Mouse (Mus musculus): ENCODE measurements around the gene Cer1. TPM values are rescaled to one million over a fixed set of nuclear protein-coding genes. Genes with fewer than 3 reads are reported as not detected.

Gene Cer1
- not detected in 2 replicates for polyA plus RNA-seq (2015; fragmentation: Nextera tagmentation; extraction: Ambion mirVana)

DNA sequence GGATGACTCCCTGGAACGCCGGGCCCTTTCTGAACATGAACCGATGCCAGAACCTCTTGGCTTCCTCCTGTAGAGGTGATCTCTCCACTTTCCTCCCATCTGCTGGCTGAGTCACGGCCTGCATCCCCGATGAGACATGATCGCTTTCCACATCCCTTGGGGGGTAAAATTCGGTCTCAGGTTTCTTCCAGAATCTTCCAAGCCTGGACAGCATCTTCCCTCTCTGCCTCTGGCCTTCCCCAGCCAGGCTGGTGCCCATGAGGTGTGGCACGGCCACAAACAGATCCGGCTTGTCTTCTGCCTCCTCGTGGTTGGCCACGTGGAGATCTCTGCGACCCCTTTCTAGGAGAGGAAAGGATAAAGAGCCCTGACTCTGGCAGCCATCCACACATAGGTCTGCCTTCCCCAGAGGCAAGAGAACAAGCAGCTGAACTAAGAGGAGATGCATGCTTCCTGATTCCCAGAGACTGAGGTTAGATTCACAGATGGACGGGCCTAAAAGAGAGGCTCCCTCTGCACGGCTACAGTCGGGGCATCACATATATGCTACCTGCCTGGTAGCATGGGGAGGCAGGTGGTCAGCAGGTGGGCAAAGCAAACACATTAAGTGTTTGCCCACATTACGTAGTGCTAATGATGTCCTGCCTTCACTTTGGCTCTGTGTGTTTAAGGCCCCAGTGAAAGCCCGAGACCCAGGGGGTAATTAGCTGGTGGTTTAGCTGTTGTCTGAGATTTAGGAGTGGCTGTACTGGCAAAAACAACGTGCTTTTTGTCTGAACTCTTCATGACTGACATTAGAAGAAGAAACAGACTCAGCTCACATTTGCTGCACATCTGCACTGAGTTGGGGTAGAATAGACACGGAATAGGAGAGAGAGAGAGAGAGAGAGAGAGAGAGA, at the start of gene Cer1:
Gene Cer1 (minus strand): TSS at position 513 of the 899 bp plus-strand sequence.
- no peaks in the 10 kb centered on the region for H3K9me3 ChIP-seq (ENCODE audit: low read length)
- H3K36me3 ChIP-seq (ENCODE audit: insufficient read depth, low read length), result no peaks in the 10 kb centered on the region
- H3K27me3 ChIP-seq (replicated peaks; ENCODE audit: insufficient read depth, low read length), result no peaks in the 10 kb centered on the region
- H3K27ac ChIP-seq (ENCODE audit: low read length), result no peak within 1 kb of the TSS
- H3K4me3 ChIP-seq (ENCODE audit: low read depth, low read length), result no peak within 1 kb of the TSS
- H3K4me2 ChIP-seq (replicated peaks; ENCODE audit: low read depth, low read length), result no peak within 1 kb of the TSS
- WGBS, result 59% methylated on average over 18 of the region's 19 CpGs
- ATAC-seq (no peak), DNase-seq (ENCODE audit: low spot score) (no peak)
- no peak for TF ChIP-seq EP300 (IDR thresholded peaks at IDR 0.05)
- no peak for TF ChIP-seq CTCF (IDR thresholded peaks at IDR 0.05)
- H3K4me1 ChIP-seq (ENCODE audit: insufficient read depth, low read depth, low read length), result no peaks in the 10 kb centered on the region
- H3K9ac ChIP-seq (replicated peaks; ENCODE audit: low read depth), result no peak within 1 kb of the TSS

DNA sequence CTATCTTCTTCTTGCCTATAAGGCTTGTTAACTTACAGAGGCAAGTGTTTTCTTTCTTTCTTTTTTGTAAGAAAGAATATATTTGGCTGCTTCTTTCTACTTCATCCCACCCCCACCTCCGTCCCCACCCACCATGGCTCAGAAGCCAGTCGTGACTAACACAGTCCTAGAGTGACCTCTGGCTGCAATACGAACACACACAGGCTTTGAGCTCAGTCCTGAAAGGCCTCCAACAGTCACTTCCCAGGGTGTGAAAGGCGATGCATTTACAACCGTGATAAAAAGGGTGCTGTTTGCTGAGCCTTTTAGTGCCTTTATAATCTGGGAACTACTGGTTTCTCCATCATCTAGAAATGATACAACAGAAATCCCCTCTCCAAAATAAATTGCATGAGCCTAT, 49.4 kb upstream of the Cer1 start:
- Histone ChIP-seq H3K27me3 (replicated peaks; ENCODE audit: insufficient read depth, low read length) (no peaks in the 10 kb centered on the region), H3K36me3 (ENCODE audit: insufficient read depth, low read length) (no peaks in the 10 kb centered on the region), H3K9ac (replicated peaks; ENCODE audit: low read depth) (no peak overlapping the region), H3K4me2 (replicated peaks; ENCODE audit: low read depth, low read length) (peak overlapping the region; percentile 44; the same call in 1 of the 2 replicates), H3K27ac (ENCODE audit: low read length) (no peak overlapping the region), H3K9me3 (ENCODE audit: low read length) (no peaks in the 10 kb centered on the region), H3K4me1 (ENCODE audit: insufficient read depth, low read depth, low read length) (no peaks in the 10 kb centered on the region), H3K4me3 (ENCODE audit: low read depth, low read length) (no peak overlapping the region; the same call in 1 of the 2 replicates)
- peak; percentile 88 for ATAC-seq
- 18% methylated on average over 5 of the region's 5 CpGs for WGBS
- DNase-seq (ENCODE audit: low spot score), result peak; percentile 72
- TF ChIP-seq CTCF (IDR thresholded peaks at IDR 0.05), result peak; percentile 76
- TF ChIP-seq EP300 (IDR thresholded peaks at IDR 0.05), result no peak

DNA sequence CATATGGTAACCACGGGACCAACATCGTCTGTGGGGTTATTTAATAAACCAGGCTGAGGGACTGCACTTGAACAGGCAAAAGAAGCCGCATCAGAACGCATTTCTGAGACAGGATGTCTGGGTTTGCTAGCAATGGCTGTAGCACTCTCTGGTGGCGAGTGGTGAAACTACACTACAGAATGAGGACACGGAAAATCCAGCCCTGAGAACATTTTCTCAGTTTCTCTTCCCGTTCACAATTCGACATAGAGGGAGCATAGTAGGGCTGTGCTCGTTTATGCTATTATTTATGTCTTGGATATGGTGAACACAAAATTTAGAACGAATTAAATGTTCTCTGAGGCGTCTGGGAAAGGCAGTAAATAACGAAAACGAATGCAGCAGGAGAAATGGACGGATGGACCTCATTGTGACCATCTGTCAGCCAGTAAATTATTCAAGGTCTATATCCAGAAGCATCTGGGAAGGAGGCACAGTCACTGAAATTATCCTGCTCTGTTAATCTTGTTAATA, 48.8 kb upstream of the Cer1 start:
- Histone ChIP-seq H3K27ac (ENCODE audit: low read length) (no peak overlapping the region), H3K36me3 (ENCODE audit: insufficient read depth, low read length) (no peaks in the 10 kb centered on the region), H3K9ac (replicated peaks; ENCODE audit: low read depth) (no peak overlapping the region), H3K27me3 (replicated peaks; ENCODE audit: insufficient read depth, low read length) (no peaks in the 10 kb centered on the region), H3K9me3 (ENCODE audit: low read length) (no peaks in the 10 kb centered on the region), H3K4me1 (ENCODE audit: insufficient read depth, low read depth, low read length) (no peaks in the 10 kb centered on the region), H3K4me3 (ENCODE audit: low read depth, low read length) (peak overlapping the region; percentile 31; the same call in 1 of the 2 replicates), H3K4me2 (replicated peaks; ENCODE audit: low read depth, low read length) (peak overlapping the region; percentile 44)
- peak; percentile 96 for TF ChIP-seq CTCF (IDR thresholded peaks at IDR 0.05)
- TF ChIP-seq EP300 (IDR thresholded peaks at IDR 0.05), result no peak
- ATAC-seq (peak; percentile 70), DNase-seq (ENCODE audit: low spot score) (peak; percentile 81)
- 16% methylated on average over 14 of the region's 14 CpGs for WGBS

DNA sequence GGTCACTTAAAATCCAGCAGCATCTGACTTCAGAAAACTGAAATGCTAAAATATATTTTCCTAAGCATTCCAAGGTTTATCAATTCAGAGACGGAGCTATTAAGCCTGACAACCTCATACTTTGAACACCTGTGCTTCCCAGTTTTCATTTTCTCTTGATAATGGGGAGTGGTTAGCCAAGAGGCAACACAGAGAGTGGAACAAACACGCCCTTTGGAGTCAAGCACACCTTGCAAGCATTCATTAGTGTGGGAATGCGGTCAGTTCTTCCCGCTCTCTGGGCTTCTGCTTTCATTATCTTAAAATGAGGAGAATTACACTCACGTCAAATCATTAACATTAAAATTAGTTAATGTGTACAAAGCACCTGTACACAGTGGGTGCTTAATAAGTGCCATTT, 45.1 kb upstream of the Cer1 start:
- H3K4me1 ChIP-seq (ENCODE audit: insufficient read depth, low read depth, low read length), result no peaks in the 10 kb centered on the region
- H3K9me3 ChIP-seq (ENCODE audit: low read length), result no peaks in the 10 kb centered on the region
- no peaks in the 10 kb centered on the region for H3K36me3 ChIP-seq (ENCODE audit: insufficient read depth, low read length)
- 48% methylated on average over 5 of the region's 5 CpGs for WGBS
- H3K9ac ChIP-seq (replicated peaks; ENCODE audit: low read depth), result no peak overlapping the region
- peak; percentile 36 for DNase-seq (ENCODE audit: low spot score)
- peak; percentile 37; the same call in 1 of the 2 replicates for ATAC-seq
- H3K27me3 ChIP-seq (replicated peaks; ENCODE audit: insufficient read depth, low read length), result no peaks in the 10 kb centered on the region
- H3K4me2 ChIP-seq (replicated peaks; ENCODE audit: low read depth, low read length), result peak overlapping the region; percentile 32; the same call in 1 of the 2 replicates
- no peak overlapping the region for H3K27ac ChIP-seq (ENCODE audit: low read length)
- H3K4me3 ChIP-seq (ENCODE audit: low read depth, low read length), result no peak overlapping the region
- TF ChIP-seq EP300 (IDR thresholded peaks at IDR 0.05) (no peak), CTCF (IDR thresholded peaks at IDR 0.05) (no peak)

DNA sequence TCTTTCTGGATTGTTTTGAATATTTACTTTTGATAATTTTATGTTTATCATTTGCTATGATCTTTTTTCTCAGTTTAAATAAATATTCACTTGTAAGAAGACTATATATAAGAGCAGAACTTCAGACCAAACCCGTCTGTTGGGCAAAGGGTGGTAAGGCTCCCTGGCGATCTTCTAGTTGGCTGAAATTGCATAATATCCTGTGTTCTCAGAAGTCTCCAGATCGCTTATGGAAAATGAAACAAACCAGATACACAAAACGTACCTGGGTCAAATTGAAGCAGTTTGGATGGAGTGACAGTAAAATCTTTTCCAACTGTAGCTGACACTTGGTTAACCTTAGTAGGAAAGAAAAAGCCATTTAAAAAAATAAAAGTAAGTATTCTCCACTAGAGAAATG, 37.0 kb upstream of the Cer1 start:
- no peaks in the 10 kb centered on the region for H3K36me3 ChIP-seq (ENCODE audit: insufficient read depth, low read length)
- no peaks in the 10 kb centered on the region for H3K9me3 ChIP-seq (ENCODE audit: low read length)
- 35% methylated on average over 4 of the region's 4 CpGs for WGBS
- no peaks in the 10 kb centered on the region for H3K4me1 ChIP-seq (ENCODE audit: insufficient read depth, low read depth, low read length)
- H3K4me3 ChIP-seq (ENCODE audit: low read depth, low read length), result no peak overlapping the region
- no peaks in the 10 kb centered on the region for H3K27me3 ChIP-seq (replicated peaks; ENCODE audit: insufficient read depth, low read length)
- H3K9ac ChIP-seq (replicated peaks; ENCODE audit: low read depth), result no peak overlapping the region
- no peak overlapping the region for H3K4me2 ChIP-seq (replicated peaks; ENCODE audit: low read depth, low read length)
- no peak for ATAC-seq
- peak; percentile 33 for DNase-seq (ENCODE audit: low spot score)
- no peak for TF ChIP-seq EP300 (IDR thresholded peaks at IDR 0.05)
- no peak for TF ChIP-seq CTCF (IDR thresholded peaks at IDR 0.05)
- no peak overlapping the region for H3K27ac ChIP-seq (ENCODE audit: low read length)

DNA sequence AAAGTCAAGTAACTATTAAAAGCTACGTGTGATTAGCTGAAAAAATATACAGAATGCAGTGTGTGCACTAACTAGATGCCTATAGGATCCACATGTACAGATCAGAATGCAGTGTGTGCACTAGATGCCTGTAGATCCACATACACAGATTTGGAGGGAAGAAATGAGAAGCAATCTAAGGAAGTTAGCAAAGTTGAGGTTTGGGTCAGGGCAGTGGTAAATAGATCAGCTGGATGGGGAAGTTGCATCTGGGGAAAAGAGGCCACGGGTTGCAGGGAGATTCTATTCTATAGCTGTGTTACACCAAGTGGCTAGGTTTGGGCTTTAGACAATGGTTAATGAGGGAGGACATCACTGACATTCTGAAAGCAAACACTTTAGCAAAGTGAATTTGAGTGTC, 33.7 kb upstream of the Cer1 start:
- 60% methylated on average over 2 of the region's 2 CpGs for WGBS
- no peaks in the 10 kb centered on the region for H3K4me1 ChIP-seq (ENCODE audit: insufficient read depth, low read depth, low read length)
- H3K4me2 ChIP-seq (replicated peaks; ENCODE audit: low read depth, low read length), result no peak overlapping the region
- H3K9me3 ChIP-seq (ENCODE audit: low read length), result no peaks in the 10 kb centered on the region
- H3K27ac ChIP-seq (ENCODE audit: low read length), result no peak overlapping the region
- H3K36me3 ChIP-seq (ENCODE audit: insufficient read depth, low read length), result no peaks in the 10 kb centered on the region
- no peaks in the 10 kb centered on the region for H3K27me3 ChIP-seq (replicated peaks; ENCODE audit: insufficient read depth, low read length)
- DNase-seq (ENCODE audit: low spot score), result no peak
- no peak overlapping the region for H3K4me3 ChIP-seq (ENCODE audit: low read depth, low read length)
- no peak for TF ChIP-seq CTCF (IDR thresholded peaks at IDR 0.05)
- no peak for TF ChIP-seq EP300 (IDR thresholded peaks at IDR 0.05)
- H3K9ac ChIP-seq (replicated peaks; ENCODE audit: low read depth), result no peak overlapping the region
- no peak for ATAC-seq

Data from lung, postnatal 0 days (tissue).